Mouse (Mus musculus): ENCODE results near the gene Rpl6. TPM values are rescaled to one million over a fixed set of nuclear protein-coding genes. Genes with fewer than 3 reads are reported as not detected.

Gene Rpl6
- polyA plus RNA-seq, 1 experiment from 2014 or later, result 696 TPM

- no peaks in the 10 kb centered on the region for H3K27me3 ChIP-seq (replicated peaks; ENCODE audit: control insufficient read depth, insufficient read depth, low read length)
- no peaks in the 10 kb centered on the region for H3K36me3 ChIP-seq (ENCODE audit: control insufficient read depth, insufficient read depth, low read length)
- H3K27ac ChIP-seq (replicated peaks; ENCODE audit: low read depth, low read length), result no peak overlapping the region
- no peak for ATAC-seq (ENCODE audit: low read depth)
- 100% methylated on average over 1 of the region's 1 CpGs for WGBS
- no peak overlapping the region for H3K9ac ChIP-seq (ENCODE audit: low read depth, low read length)
- H3K4me2 ChIP-seq (ENCODE audit: low read depth, low read length), result no peak overlapping the region
- no peak for DNase-seq (ENCODE audit: low spot score)
- no peaks in the 10 kb centered on the region for H3K4me1 ChIP-seq (ENCODE audit: control insufficient read depth, insufficient read depth, low read length)
- H3K9me3 ChIP-seq (ENCODE audit: control insufficient read depth, low read length), result no peaks in the 10 kb centered on the region
- H3K4me3 ChIP-seq (ENCODE audit: low read depth, low read length), result no peak overlapping the region
Observed at GRCm38 (mm10) chr5:121232789-121233188, 28.5 kb downstream of the Rpl6 start.

- Histone ChIP-seq H3K9ac (ENCODE audit: low read depth, low read length) (no peak overlapping the region), H3K27ac (replicated peaks; ENCODE audit: low read depth, low read length) (no peak overlapping the region), H3K4me3 (ENCODE audit: low read depth, low read length) (no peak overlapping the region), H3K9me3 (ENCODE audit: control insufficient read depth, low read length) (no peaks in the 10 kb centered on the region), H3K27me3 (replicated peaks; ENCODE audit: control insufficient read depth, insufficient read depth, low read length) (no peaks in the 10 kb centered on the region), H3K4me1 (ENCODE audit: control insufficient read depth, insufficient read depth, low read length) (no peaks in the 10 kb centered on the region), H3K4me2 (ENCODE audit: low read depth, low read length) (no peak overlapping the region), H3K36me3 (ENCODE audit: control insufficient read depth, insufficient read depth, low read length) (no peaks in the 10 kb centered on the region)
- ATAC-seq (ENCODE audit: low read depth), result no peak
- no peak for DNase-seq (ENCODE audit: low spot score)
- 86% methylated on average over 2 of the region's 2 CpGs for WGBS
Observed at GRCm38 (mm10) chr5:121233726-121234125, 29.4 kb downstream of the Rpl6 start.

- H3K27me3 ChIP-seq (replicated peaks; ENCODE audit: control insufficient read depth, insufficient read depth, low read length), result no peaks in the 10 kb centered on the region
- WGBS, result 81% methylated on average over 5 of the region's 5 CpGs
- ATAC-seq (ENCODE audit: low read depth) (no peak), DNase-seq (ENCODE audit: low spot score) (no peak)
- H3K9ac ChIP-seq (ENCODE audit: low read depth, low read length), result no peak overlapping the region
- H3K9me3 ChIP-seq (ENCODE audit: control insufficient read depth, low read length), result no peaks in the 10 kb centered on the region
- no peaks in the 10 kb centered on the region for H3K4me1 ChIP-seq (ENCODE audit: control insufficient read depth, insufficient read depth, low read length)
- H3K36me3 ChIP-seq (ENCODE audit: control insufficient read depth, insufficient read depth, low read length), result no peaks in the 10 kb centered on the region
- no peak overlapping the region for H3K4me2 ChIP-seq (ENCODE audit: low read depth, low read length)
- H3K27ac ChIP-seq (replicated peaks; ENCODE audit: low read depth, low read length), result no peak overlapping the region
- H3K4me3 ChIP-seq (ENCODE audit: low read depth, low read length), result no peak overlapping the region
Observed at GRCm38 (mm10) chr5:121236171-121236570, 31.9 kb downstream of the Rpl6 start.

- no peak for DNase-seq (ENCODE audit: low spot score)
- 82% methylated on average over 2 of the region's 2 CpGs for WGBS
Observed at GRCm38 (mm10) chr5:121238208-121238607, 33.9 kb downstream of the Rpl6 start.

DNA sequence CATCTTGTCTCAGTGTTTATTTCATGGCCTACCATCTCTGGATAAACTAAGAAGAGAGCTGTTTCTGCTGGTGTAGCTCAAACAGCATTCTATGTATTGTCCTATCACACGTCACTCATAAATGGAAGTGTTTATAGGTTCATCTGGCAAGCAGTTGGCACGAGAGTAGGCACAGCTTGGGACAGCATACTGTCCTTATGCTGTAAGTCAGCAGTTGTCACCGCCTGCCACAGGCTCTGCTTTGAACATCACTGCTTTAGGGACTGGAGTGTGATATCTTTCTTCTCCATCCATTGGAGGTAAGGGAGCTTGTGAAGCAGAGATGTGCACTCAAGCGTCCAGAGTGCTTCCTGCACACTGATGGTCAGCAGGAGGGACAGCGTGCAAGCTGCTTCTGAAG lies 35.6 kb downstream of the Rpl6 start:
- 87% methylated on average over 5 of the region's 5 CpGs for WGBS
- Histone ChIP-seq H3K9ac (ENCODE audit: low read depth, low read length) (no peak overlapping the region), H3K36me3 (ENCODE audit: control insufficient read depth, insufficient read depth, low read length) (no peaks in the 10 kb centered on the region), H3K9me3 (ENCODE audit: control insufficient read depth, low read length) (no peaks in the 10 kb centered on the region), H3K27me3 (replicated peaks; ENCODE audit: control insufficient read depth, insufficient read depth, low read length) (no peaks in the 10 kb centered on the region), H3K4me1 (ENCODE audit: control insufficient read depth, insufficient read depth, low read length) (no peaks in the 10 kb centered on the region), H3K27ac (replicated peaks; ENCODE audit: low read depth, low read length) (no peak overlapping the region), H3K4me3 (ENCODE audit: low read depth, low read length) (no peak overlapping the region), H3K4me2 (ENCODE audit: low read depth, low read length) (no peak overlapping the region)
- DNase-seq (ENCODE audit: low spot score) (no peak), ATAC-seq (ENCODE audit: low read depth) (no peak)

More at GRCm38 (mm10) chr5:121238208-121238607, 33.9 kb downstream of the Rpl6 start:
- Histone ChIP-seq H3K4me1 (ENCODE audit: control insufficient read depth, insufficient read depth, low read length) (no peaks in the 10 kb centered on the region), H3K27ac (replicated peaks; ENCODE audit: low read depth, low read length) (no peak overlapping the region), H3K4me3 (ENCODE audit: low read depth, low read length) (no peak overlapping the region), H3K9me3 (ENCODE audit: control insufficient read depth, low read length) (no peaks in the 10 kb centered on the region), H3K9ac (ENCODE audit: low read depth, low read length) (no peak overlapping the region), H3K4me2 (ENCODE audit: low read depth, low read length) (no peak overlapping the region), H3K36me3 (ENCODE audit: control insufficient read depth, insufficient read depth, low read length) (no peaks in the 10 kb centered on the region), H3K27me3 (replicated peaks; ENCODE audit: control insufficient read depth, insufficient read depth, low read length) (no peaks in the 10 kb centered on the region)
- ATAC-seq (ENCODE audit: low read depth), result no peak

DNA sequence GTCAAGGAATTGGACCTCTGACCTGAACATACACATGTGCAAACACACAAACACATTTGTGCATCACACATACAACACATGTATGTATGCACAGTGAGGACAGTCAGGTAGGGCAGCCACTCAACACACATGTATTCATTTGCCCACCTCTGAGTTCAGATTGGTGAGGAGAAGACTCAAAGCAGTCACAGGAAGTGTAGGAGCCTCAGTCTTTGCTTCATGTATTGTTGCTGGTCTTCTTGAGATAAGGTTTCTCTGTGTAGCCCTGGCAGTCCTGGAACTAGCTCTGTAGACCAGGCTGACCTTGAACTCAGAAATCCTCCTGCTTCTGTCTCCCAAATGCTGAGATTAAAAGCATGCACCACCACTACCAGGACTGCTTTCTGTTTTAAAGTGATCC lies 36.9 kb downstream of the Rpl6 start:
- Histone ChIP-seq H3K36me3 (ENCODE audit: control insufficient read depth, insufficient read depth, low read length) (no peaks in the 10 kb centered on the region), H3K9ac (ENCODE audit: low read depth, low read length) (no peak overlapping the region), H3K9me3 (ENCODE audit: control insufficient read depth, low read length) (no peaks in the 10 kb centered on the region), H3K4me2 (ENCODE audit: low read depth, low read length) (no peak overlapping the region), H3K27ac (replicated peaks; ENCODE audit: low read depth, low read length) (no peak overlapping the region), H3K27me3 (replicated peaks; ENCODE audit: control insufficient read depth, insufficient read depth, low read length) (no peaks in the 10 kb centered on the region), H3K4me1 (ENCODE audit: control insufficient read depth, insufficient read depth, low read length) (no peaks in the 10 kb centered on the region), H3K4me3 (ENCODE audit: low read depth, low read length) (no peak overlapping the region)
- ATAC-seq (ENCODE audit: low read depth) (no peak), DNase-seq (ENCODE audit: low spot score) (no peak)

DNA sequence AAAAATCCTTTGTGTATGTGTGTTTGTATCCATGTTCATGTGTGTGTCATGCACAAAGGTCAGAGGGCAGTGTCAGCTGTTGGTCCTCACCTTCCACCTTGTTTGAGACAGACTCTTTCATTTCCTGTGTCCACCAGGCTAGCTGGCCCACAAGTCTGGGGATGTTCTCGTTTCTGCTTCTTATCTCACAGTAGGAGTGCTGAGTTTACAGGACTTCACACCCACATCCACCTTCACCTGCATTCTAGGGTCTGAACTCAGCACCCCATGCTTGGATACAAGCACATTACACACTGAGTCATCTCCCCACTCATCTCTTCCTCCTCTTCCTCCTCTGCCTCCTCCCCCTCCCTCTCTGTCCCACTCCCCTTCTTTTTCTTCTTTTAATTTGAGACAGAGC lies 38.0 kb downstream of the Rpl6 start:
- no peak overlapping the region for H3K4me3 ChIP-seq (ENCODE audit: low read depth, low read length)
- ATAC-seq (ENCODE audit: low read depth) (no peak), DNase-seq (ENCODE audit: low spot score) (no peak)
- no peak overlapping the region for H3K27ac ChIP-seq (replicated peaks; ENCODE audit: low read depth, low read length)
- H3K4me2 ChIP-seq (ENCODE audit: low read depth, low read length), result no peak overlapping the region
- H3K27me3 ChIP-seq (replicated peaks; ENCODE audit: control insufficient read depth, insufficient read depth, low read length), result no peaks in the 10 kb centered on the region
- no peaks in the 10 kb centered on the region for H3K36me3 ChIP-seq (ENCODE audit: control insufficient read depth, insufficient read depth, low read length)
- H3K9me3 ChIP-seq (ENCODE audit: control insufficient read depth, low read length), result no peaks in the 10 kb centered on the region
- H3K9ac ChIP-seq (ENCODE audit: low read depth, low read length), result no peak overlapping the region
- no peaks in the 10 kb centered on the region for H3K4me1 ChIP-seq (ENCODE audit: control insufficient read depth, insufficient read depth, low read length)
- 53% methylated on average over 1 of the region's 1 CpGs for WGBS

DNA sequence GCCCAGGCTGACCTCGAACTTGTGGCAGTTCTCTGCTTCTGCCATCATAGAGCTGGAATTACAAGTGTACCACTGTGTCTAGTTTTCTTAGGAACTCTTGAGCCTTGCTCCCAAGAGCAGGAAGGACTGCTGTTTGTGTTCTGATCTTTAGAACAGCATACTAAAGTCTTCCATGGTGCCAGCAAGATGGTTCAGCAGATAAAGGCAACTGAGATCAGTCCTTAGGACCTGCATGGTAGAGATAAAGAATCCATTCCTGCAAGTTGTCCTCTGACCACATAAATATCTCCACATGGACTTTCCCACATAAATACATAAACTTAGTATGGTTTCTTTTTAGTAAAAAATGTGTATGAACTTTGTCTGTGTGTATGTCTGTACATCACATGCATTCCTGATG lies 38.4 kb downstream of the Rpl6 start:
- H3K36me3 ChIP-seq (ENCODE audit: control insufficient read depth, insufficient read depth, low read length), result no peaks in the 10 kb centered on the region
- H3K4me3 ChIP-seq (ENCODE audit: low read depth, low read length), result no peak overlapping the region
- no peaks in the 10 kb centered on the region for H3K9me3 ChIP-seq (ENCODE audit: control insufficient read depth, low read length)
- H3K9ac ChIP-seq (ENCODE audit: low read depth, low read length), result no peak overlapping the region
- no peak for ATAC-seq (ENCODE audit: low read depth)
- DNase-seq (ENCODE audit: low spot score), result no peak
- no peak overlapping the region for H3K27ac ChIP-seq (replicated peaks; ENCODE audit: low read depth, low read length)
- WGBS, result 88% methylated on average over 1 of the region's 1 CpGs
- no peaks in the 10 kb centered on the region for H3K4me1 ChIP-seq (ENCODE audit: control insufficient read depth, insufficient read depth, low read length)
- H3K4me2 ChIP-seq (ENCODE audit: low read depth, low read length), result no peak overlapping the region
- no peaks in the 10 kb centered on the region for H3K27me3 ChIP-seq (replicated peaks; ENCODE audit: control insufficient read depth, insufficient read depth, low read length)

- Histone ChIP-seq H3K27me3 (replicated peaks; ENCODE audit: control insufficient read depth, insufficient read depth, low read length) (no peaks in the 10 kb centered on the region), H3K36me3 (ENCODE audit: control insufficient read depth, insufficient read depth, low read length) (no peaks in the 10 kb centered on the region), H3K9me3 (ENCODE audit: control insufficient read depth, low read length) (no peaks in the 10 kb centered on the region), H3K4me3 (ENCODE audit: low read depth, low read length) (no peak overlapping the region), H3K4me1 (ENCODE audit: control insufficient read depth, insufficient read depth, low read length) (no peaks in the 10 kb centered on the region), H3K27ac (replicated peaks; ENCODE audit: low read depth, low read length) (no peak overlapping the region), H3K9ac (ENCODE audit: low read depth, low read length) (no peak overlapping the region), H3K4me2 (ENCODE audit: low read depth, low read length) (no peak overlapping the region)
- no peak for DNase-seq (ENCODE audit: low spot score)
- no peak for ATAC-seq (ENCODE audit: low read depth)
- WGBS, result 84% methylated on average over 1 of the region's 1 CpGs
Observed at GRCm38 (mm10) chr5:121243676-121244364, 39.5 kb downstream of the Rpl6 start.
